Mouse (Mus musculus) midbrain, embryonic 12.5 days (tissue): ENCODE data around the gene Tnfrsf25. TPM values are rescaled to one million over a fixed set of nuclear protein-coding genes. Genes with fewer than 3 reads are reported as not detected.
A peak's percentile ranks its signal among the peaks of the same experiment; 100 is the strongest.

Source experiments
- ATAC-seq: fragments of 200-750 bp; cut with Nextera tagmentation; 2 replicates; pipeline ENCODE4 v1.8.0; 2017; ENCODE audit warnings: low read depth, moderate TSS enrichment, moderate library complexity; ENCODE audit not compliant: low FRiP score
- H3K27ac ChIP-seq: fragments of 300-500 bp; sonication (generic); replicated peaks from 2 replicates; pipeline ENCODE4 v1.5.1; 2016; ENCODE audit warnings: mild to moderate bottlenecking
- H3K27me3 ChIP-seq: fragments of 300-500 bp; sonication (generic); 2 replicates; pipeline ENCODE4 v1.6.1; 2016; ENCODE audit warnings: mild to moderate bottlenecking
- H3K36me3 ChIP-seq: fragments of 300-500 bp; sonication (generic); 2 replicates; pipeline ENCODE4 v1.6.1; 2016
- H3K4me1 ChIP-seq: fragments of 300-500 bp; sonication (generic); 2 replicates; pipeline ENCODE4 v1.6.1; 2016
- H3K4me2 ChIP-seq: fragments of 300-500 bp; sonication (generic); replicated peaks from 2 replicates; pipeline ENCODE4 v1.6.1; 2016; ENCODE audit warnings: mild to moderate bottlenecking, moderate library complexity
- H3K4me3 ChIP-seq: fragments of 300-500 bp; sonication (generic); 2 replicates; pipeline ENCODE4 v1.5.1; 2016; ENCODE audit warnings: mild to moderate bottlenecking
- H3K9ac ChIP-seq: fragments of 300-500 bp; sonication (generic); replicated peaks from 2 replicates; pipeline ENCODE4 v1.6.1; 2016; ENCODE audit warnings: mild to moderate bottlenecking, moderate library complexity
- H3K9me3 ChIP-seq: fragments of 300-500 bp; sonication (generic); 2 replicates; pipeline ENCODE4 v1.6.1; 2016; ENCODE audit warnings: mild to moderate bottlenecking
- WGBS: fragments of 180-500 bp; shearing (Covaris S2); methylation state at CpG from one replicate; pipeline ENCODE4 v1.1.7; 2016; 5-methylcytosine and 5-hydroxymethylcytosine counted together
- polyA plus RNA-seq: library from polyadenylated mRNA; unstranded; fragments of >200 nt; fragmentation: Nextera tagmentation; extraction: Ambion mirVana; gene quantifications from 2 replicates; pipeline ENCODE4 v1.2.1, GENCODE M21; 2016

Gene Tnfrsf25
- polyA plus RNA-seq, 1 experiment from 2014 or later = 0.83 TPM

DNA sequence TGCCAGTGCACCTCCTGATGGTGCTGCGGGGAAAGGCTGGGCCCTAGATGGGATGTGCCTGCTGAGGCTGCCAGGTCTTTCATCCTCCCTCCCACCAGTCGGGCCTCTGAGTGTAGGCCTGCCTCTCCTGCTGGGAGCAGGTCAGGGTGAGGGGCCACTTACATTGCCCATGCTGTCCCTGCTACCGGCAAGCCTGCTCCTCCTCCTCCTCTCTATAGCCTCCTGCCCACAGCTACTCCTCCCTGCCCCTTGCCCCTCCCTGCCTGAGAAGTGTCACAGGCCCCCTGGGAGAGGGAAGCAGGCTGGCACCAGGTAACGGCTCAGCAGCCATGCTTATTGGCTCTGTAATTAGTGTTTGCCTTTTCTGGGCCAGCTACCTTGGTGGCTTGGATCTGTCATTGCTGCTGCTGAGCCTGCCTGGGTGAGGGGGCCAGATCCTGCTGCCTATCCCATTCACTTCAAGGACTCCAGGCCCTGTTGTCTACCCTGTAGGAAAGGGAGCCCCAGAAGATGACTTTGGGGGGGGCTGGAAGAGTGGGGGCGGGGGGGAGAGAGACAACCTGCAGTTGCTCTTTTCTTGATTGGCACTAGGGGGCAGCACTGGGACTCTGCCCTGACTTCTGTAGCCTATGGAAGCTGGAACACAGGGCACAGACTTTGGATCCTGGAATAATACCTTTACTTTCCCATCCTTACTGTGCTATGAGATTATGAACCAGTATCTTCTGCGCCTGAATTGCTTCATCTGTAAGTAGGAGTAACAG, 20.6 kb downstream of the Tnfrsf25 start:
- no peaks in the 10 kb centered on the region for H3K36me3 ChIP-seq
- H3K27ac ChIP-seq = no peak overlapping the region
- H3K4me2 ChIP-seq = no peak overlapping the region
- 30% methylated on average over 6 of the region's 6 CpGs for WGBS
- H3K27me3 ChIP-seq = peaks cover 91% of the 10 kb centered on the region
- no peak overlapping the region for H3K4me3 ChIP-seq
- no peak for ATAC-seq
- H3K9me3 ChIP-seq = no peaks in the 10 kb centered on the region
- peaks cover 19% of the 10 kb centered on the region for H3K4me1 ChIP-seq
- H3K9ac ChIP-seq = no peak overlapping the region

DNA sequence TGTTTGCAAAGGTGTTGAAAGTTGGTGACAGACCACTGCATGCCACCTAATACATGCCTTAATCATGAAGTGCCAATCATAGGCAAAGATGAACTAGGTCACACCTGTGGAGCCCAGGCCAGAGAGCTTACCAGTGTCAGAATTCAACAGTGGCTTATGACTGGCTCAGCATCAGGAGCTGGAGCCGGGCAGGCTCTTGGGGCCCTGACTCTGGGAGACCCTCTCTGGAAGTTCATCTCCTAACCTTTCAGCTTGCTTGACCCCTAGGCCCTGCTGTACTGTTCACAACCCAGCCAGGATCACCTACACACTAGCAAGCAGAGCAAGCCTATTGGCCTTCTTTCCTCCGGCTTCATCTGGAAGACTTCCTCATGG, 21.1 kb downstream of the Tnfrsf25 start:
- no peaks in the 10 kb centered on the region for H3K9me3 ChIP-seq
- no peak overlapping the region for H3K27ac ChIP-seq
- H3K4me2 ChIP-seq = no peak overlapping the region
- ATAC-seq = no peak
- H3K36me3 ChIP-seq = no peaks in the 10 kb centered on the region
- 93% methylated on average over 2 of the region's 2 CpGs for WGBS
- peaks cover 13% of the 10 kb centered on the region for H3K4me1 ChIP-seq
- peaks cover 91% of the 10 kb centered on the region for H3K27me3 ChIP-seq
- H3K9ac ChIP-seq = no peak overlapping the region
- no peak overlapping the region for H3K4me3 ChIP-seq

DNA sequence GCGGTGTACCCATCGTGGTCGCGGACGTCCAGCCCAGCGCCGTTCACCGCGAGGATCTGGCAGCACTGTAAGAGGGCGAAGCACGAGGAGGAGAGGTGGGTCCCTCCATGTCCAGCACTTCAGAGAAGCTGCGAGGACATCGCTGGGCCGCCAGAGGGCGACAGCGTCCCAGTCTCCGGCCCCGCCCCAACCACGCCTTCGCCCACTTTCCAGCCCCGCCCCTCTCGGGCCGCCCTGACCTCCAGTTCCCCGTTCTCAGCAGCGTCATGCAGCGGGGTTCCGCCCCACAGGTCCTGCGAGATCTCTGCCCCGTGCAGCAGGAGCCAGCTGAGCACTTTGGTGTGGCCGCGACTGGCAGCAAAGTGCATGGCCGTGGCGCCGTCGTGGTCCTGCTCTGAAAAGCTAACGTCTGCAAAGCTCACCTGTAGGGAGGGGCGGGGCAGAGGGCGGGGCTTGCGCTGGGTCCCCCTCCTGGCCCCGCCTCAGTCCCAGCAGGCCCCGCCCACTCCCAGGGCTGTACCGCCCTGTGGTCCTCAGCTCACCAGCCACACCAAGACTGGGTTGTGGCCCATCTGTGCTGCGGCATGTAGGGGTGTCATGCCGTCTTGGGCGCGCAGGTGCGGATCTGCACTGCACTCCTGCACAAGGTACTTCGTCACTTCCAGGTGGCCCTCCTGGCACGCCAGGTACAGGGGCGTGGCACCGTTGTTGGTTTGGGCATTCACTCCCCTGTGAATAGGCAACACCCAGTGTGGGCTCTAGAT, 22.9 kb downstream of the Tnfrsf25 start:
- H3K9me3 ChIP-seq = no peaks in the 10 kb centered on the region
- H3K27ac ChIP-seq = no peak overlapping the region
- H3K36me3 ChIP-seq = no peaks in the 10 kb centered on the region
- H3K4me3 ChIP-seq = peak overlapping the region; percentile 37
- 3% methylated on average over 51 of the region's 51 CpGs for WGBS
- H3K4me1 ChIP-seq = peaks cover 5% of the 10 kb centered on the region
- peaks cover 80% of the 10 kb centered on the region for H3K27me3 ChIP-seq
- peak; percentile 76 for ATAC-seq
- peak overlapping the region; percentile 60 for H3K4me2 ChIP-seq
- no peak overlapping the region; the same call in 1 of the 2 replicates for H3K9ac ChIP-seq

DNA sequence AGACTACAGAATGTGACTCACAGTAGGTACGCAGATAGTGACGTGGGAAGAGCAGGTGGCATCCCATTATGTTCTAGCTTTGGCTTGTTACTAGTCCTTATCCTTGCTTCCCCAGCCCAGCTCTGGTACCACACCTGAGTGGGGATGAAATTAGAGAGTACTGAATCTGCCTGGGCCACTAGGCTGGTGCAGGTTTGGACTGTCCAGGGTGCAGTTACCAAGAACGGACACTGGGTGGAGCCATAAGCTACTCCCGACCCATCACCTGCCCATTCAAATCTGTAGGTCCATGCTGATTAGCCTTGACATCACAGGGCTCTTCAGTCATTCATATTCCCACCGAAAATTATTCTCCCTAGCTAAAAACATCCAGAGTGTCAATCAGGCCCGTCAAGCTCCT, 24.7 kb downstream of the Tnfrsf25 start:
- no peaks in the 10 kb centered on the region for H3K36me3 ChIP-seq
- no peaks in the 10 kb centered on the region for H3K9me3 ChIP-seq
- ATAC-seq = no peak
- no peak overlapping the region for H3K4me2 ChIP-seq
- no peak overlapping the region for H3K9ac ChIP-seq
- H3K27me3 ChIP-seq = peaks cover 72% of the 10 kb centered on the region
- peaks cover 5% of the 10 kb centered on the region for H3K4me1 ChIP-seq
- no peak overlapping the region for H3K4me3 ChIP-seq
- WGBS = 35% methylated on average over 6 of the region's 6 CpGs
- H3K27ac ChIP-seq = no peak overlapping the region

DNA sequence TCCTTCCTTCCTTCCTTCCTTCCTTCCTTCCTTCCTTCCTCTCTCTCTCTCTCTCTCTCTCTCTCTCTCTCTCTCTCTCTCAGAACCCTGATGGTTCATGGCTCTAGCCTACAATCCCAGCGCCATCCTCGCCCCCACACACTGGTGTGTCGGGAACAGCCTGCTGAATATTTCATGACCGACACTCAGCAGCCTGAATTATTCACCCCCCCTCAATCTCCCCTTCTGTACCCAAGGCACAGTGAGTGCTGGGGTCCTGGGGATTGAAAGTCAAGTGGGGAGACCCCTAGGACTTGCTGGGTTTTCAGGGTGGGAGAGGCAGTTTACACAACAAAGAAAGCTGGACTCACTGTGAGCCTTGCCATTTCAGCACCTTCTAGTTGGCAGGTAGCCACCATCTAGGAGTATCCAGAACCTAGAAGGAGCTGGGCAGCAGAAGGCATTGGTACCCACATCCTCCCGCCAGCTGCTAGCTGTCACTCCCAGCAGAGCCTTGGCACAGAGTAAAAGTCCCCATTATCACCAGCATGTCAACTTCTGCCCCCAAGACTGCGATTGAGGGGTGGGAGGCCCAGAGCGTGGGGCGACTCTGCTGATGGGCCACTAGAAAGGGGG, 25.9 kb downstream of the Tnfrsf25 start:
- Histone ChIP-seq H3K27me3 (peaks cover 69% of the 10 kb centered on the region), H3K27ac (no peak overlapping the region), H3K4me3 (no peak overlapping the region), H3K9me3 (no peaks in the 10 kb centered on the region), H3K4me2 (no peak overlapping the region), H3K4me1 (peaks cover 5% of the 10 kb centered on the region), H3K9ac (no peak overlapping the region), H3K36me3 (no peaks in the 10 kb centered on the region)
- WGBS = 75% methylated on average over 8 of the region's 8 CpGs
- no peak for ATAC-seq

DNA sequence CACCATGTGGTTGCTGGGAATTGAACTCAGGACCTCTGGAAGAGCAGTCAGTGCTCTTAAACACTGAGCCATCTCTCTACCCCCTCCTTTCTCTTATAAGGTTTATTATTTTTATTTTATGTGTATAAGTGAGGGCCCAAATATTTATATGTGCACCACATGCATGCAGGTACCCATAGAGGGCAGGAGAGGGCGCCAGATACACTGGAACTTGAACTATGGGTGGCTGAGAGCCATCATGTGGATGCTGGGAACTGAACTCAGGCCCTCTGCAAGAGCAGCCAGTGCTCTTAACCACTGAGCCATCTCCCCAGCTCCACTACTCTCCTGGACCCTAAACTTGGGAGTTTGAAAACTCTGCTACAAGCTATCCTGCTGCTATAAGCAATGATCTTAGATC, 27.9 kb downstream of the Tnfrsf25 start:
- Histone ChIP-seq H3K9ac (no peak overlapping the region), H3K4me1 (peaks cover 4% of the 10 kb centered on the region), H3K36me3 (no peaks in the 10 kb centered on the region), H3K27me3 (peaks cover 71% of the 10 kb centered on the region), H3K27ac (no peak overlapping the region), H3K9me3 (no peaks in the 10 kb centered on the region), H3K4me3 (no peak overlapping the region), H3K4me2 (no peak overlapping the region)
- ATAC-seq = no peak
- WGBS = 13% methylated on average over 1 of the region's 1 CpGs

DNA sequence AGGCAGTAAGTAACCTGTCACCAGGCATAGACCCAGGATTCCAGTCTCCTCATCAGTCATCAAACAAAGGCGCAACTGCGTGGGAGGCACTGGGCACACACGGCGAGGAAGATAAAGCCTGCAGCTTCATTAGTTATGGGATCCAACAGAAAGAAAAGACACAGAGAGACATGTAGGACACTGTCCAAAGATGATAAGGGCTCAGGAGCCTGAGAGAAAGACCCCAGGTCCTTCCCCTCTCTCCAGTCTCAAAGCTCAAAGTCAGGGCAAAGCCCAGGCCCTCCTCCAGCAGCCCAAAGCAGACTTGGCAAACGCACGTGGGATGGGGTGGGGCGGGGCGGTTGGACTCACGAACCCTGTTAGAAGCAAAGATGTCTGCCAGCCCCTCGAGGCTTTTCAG, 29.7 kb downstream of the Tnfrsf25 start:
- Histone ChIP-seq H3K9ac (no peak overlapping the region), H3K27ac (no peak overlapping the region), H3K9me3 (no peaks in the 10 kb centered on the region), H3K4me2 (no peak overlapping the region), H3K4me3 (no peak overlapping the region), H3K4me1 (no peaks in the 10 kb centered on the region), H3K36me3 (no peaks in the 10 kb centered on the region), H3K27me3 (peaks cover 75% of the 10 kb centered on the region)
- whole genome bisulfite sequencing = 80% methylated on average over 10 of the region's 10 CpGs
- ATAC-seq = no peak

DNA sequence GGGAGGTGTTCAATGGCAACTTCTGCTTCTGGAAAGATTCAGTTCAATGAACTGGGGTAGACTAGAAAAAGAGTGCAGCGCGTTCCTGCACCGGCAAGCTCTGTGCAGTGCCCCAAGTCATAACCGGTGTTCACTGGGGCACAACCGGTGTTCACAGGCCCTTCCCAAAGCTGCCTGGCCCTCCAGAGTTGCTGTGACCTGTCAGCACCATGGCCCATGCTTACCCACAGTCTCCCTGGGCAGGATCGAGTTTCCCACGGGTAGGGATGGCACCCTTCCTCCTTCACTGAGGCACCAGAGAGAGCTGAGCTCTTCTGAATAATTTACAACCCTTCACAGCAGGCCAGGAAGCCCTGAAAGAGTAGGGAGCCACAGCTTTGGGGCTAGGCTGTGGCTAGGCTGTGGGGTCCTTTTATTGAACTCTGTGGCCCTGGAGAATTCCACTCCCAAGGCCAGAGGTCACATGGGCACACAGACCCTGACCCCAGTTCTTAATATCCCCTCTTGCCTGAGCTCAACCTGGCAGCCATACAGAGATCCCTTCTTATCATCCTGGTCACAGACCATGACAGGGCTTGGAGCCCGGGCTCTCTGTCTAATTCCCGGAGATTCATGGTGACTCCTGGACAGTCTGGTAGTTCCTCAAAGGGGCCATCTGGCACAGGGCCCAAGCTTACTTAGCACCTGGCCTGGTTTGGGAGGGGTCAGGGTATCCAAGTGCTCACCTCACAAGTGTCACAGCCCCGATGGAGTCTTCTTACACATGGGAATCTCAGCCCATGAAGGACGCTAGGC, 30.5 kb downstream of the Tnfrsf25 start:
- Histone ChIP-seq H3K4me3 (no peak overlapping the region), H3K4me1 (no peaks in the 10 kb centered on the region), H3K9ac (no peak overlapping the region), H3K9me3 (no peaks in the 10 kb centered on the region), H3K27ac (no peak overlapping the region), H3K36me3 (no peaks in the 10 kb centered on the region), H3K27me3 (peaks cover 75% of the 10 kb centered on the region), H3K4me2 (no peak overlapping the region)
- WGBS = 75% methylated on average over 11 of the region's 11 CpGs
- no peak for ATAC-seq

DNA sequence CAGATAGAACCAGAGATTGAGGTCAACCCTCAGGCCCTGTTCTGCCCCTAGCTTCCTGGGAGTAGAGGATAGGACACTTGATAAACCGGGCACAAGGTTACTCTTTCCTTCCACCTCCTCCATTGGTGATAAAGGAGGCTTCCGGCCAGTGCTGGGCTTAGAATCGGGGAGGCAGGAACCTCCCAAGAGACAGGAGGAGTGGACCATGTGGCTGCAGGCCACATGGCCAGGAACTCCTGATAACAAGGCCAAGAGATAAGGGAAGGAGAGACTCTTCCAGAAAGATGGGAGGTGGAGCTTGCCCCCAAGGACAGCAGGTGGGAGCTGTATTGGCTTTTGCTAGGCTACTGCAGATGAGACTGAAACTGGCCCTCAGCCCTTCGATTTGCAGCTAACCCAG, 34.8 kb downstream of the Tnfrsf25 start:
- WGBS = 82% methylated on average over 4 of the region's 4 CpGs

DNA sequence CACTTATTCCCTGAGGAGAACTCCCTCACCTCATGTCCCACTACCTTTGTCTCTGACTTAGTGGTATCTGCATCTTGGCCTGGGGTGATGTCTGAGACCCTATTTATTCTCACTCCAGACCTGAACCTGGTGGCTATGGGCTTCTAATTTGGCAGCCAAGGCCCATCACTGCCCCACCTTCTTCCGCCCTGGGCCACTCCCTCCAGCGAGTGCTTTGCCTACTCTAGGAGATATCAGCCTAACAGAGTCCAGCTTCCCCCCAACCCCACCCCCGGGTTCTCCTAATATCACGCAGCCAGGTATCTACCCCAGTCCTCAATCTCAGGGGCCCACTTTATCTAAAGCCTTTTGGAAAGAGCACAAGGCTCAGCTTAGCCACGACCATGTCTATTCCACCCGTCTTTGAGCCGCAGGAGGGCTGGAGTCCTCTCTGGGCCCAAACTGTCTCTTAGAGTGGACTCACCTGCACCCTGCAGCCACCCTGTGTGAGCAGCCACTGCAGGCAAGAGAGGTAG, 35.8 kb downstream of the Tnfrsf25 start:
- peak overlapping the region; percentile 55 for H3K4me2 ChIP-seq
- H3K4me3 ChIP-seq = peak overlapping the region; percentile 36
- WGBS = 18% methylated on average over 7 of the region's 7 CpGs
- H3K27me3 ChIP-seq = peaks cover 95% of the 10 kb centered on the region
- H3K27ac ChIP-seq = no peak overlapping the region
- H3K9ac ChIP-seq = 0 out of 2 replicates have a peak overlapping the region, but pooled peaks have one; percentile 31
- no peaks in the 10 kb centered on the region for H3K36me3 ChIP-seq
- H3K9me3 ChIP-seq = no peaks in the 10 kb centered on the region
- no peak for ATAC-seq
- H3K4me1 ChIP-seq = peaks cover 15% of the 10 kb centered on the region

More for the DNA sequence above, 34.8 kb downstream of the Tnfrsf25 start:
- Histone ChIP-seq H3K4me2 (no peak overlapping the region), H3K36me3 (no peaks in the 10 kb centered on the region), H3K9me3 (no peaks in the 10 kb centered on the region), H3K9ac (no peak overlapping the region), H3K27me3 (peaks cover 96% of the 10 kb centered on the region), H3K4me3 (no peak overlapping the region), H3K27ac (no peak overlapping the region), H3K4me1 (peaks cover 15% of the 10 kb centered on the region)
- ATAC-seq = no peak

DNA sequence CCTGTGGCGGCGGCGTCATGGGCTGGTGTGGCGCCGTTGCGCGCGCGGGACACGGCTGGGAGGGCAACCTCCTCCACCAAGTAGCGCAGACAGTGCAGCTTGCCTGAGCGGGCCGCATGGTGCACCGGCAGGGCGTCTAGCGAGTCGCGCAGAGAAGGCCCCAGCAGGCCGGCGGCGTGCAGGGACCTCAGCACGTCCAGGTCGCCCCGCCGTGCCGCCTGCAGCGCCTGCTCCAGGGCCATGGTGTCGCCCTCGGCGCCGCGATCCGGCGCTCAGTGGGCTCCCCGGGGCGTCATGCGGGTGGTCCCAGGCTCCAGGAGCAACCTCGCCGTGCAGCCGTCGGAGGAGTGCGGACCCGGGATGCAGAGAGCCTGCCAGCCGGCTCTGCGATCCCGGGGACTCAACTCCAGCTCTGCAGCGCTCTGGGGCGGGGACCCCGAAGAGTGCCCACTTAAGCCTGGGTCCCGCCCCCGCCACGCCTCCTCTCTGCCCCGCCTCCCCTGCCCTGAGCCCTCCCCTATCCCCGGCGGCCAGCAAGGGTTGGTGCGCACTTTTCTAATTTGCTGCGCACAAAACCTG, 36.3 kb downstream of the Tnfrsf25 start, which contains the start of gene Espn:
Gene Espn (minus strand): TSS at position 406 of the 579 bp plus-strand sequence.
- Histone ChIP-seq H3K36me3 (no peaks in the 10 kb centered on the region), H3K4me2 (peak within 1 kb of the TSS; percentile 55), H3K9ac (0 out of 2 replicates have a peak within 1 kb of the TSS, but pooled peaks have one; percentile 31), H3K27ac (no peak within 1 kb of the TSS), H3K9me3 (no peaks in the 10 kb centered on the region), H3K4me1 (peaks cover 15% of the 10 kb centered on the region), H3K4me3 (peak within 1 kb of the TSS; percentile 36), H3K27me3 (peaks cover 95% of the 10 kb centered on the region)
- ATAC-seq = peak; percentile 74
- WGBS = 1% methylated on average over 57 of the region's 57 CpGs
